Mouse (Mus musculus) liver, embryonic 14.5 days (tissue): ENCODE results near the gene Xkr8. TPM values are rescaled to one million over a fixed set of nuclear protein-coding genes. Genes with fewer than 3 reads are reported as not detected.
"Not testable (repeated sequence)": the region's sequence is repeated elsewhere in the genome, so short reads cannot be mapped to it uniquely, and the experiment has no call there.

Source experiments
- ATAC-seq: fragments of 200-750 bp; cut with Nextera tagmentation; 2 replicates; pipeline ENCODE4 v1.8.0; 2017; ENCODE audit warnings: moderate number of reproducible peaks, mild to moderate bottlenecking, moderate library complexity; ENCODE audit not compliant: insufficient read depth
- DNase-seq, 3 experiments: peaks; one replicate each; pipeline ENCODE4 v3.0.0-alpha.2; 2012 to 2013; ENCODE audit warnings: low read depth in 3 of 3, low spot score in 3 of 3
- H3K27ac ChIP-seq: fragments of 300-500 bp; sonication (generic); 2 replicates; pipeline ENCODE4 v1.5.1; 2014; ENCODE audit warnings: moderate library complexity, mild to moderate bottlenecking, control low read depth, inconsistent platforms
- H3K27me3 ChIP-seq: fragments of 300-500 bp; sonication (generic); 2 replicates; pipeline ENCODE4 v1.6.1; 2014; ENCODE audit warnings: mild to moderate bottlenecking, low read length, moderate library complexity; ENCODE audit not compliant: control insufficient read depth, insufficient read depth
- H3K36me3 ChIP-seq: fragments of 300-500 bp; sonication (generic); replicated peaks from 2 replicates; pipeline ENCODE4 v1.6.1; 2014; ENCODE audit warnings: low read depth; ENCODE audit not compliant: control insufficient read depth, insufficient read depth
- H3K4me1 ChIP-seq, 2 experiments: fragments of 200-500 bp in 1 of 2; fragments of 300-500 bp in 1 of 2; sonication (generic) in 1 of 2; replicated peaks; 2 replicates each; pipeline ENCODE4 v1.6.1; 2012 to 2014; ENCODE audit warnings: antibody characterized with exemption in 1 of 2, inconsistent platforms in 1 of 2, low read length in 1 of 2; ENCODE audit not compliant: control insufficient read depth in 2 of 2, insufficient read depth in 2 of 2
- H3K4me2 ChIP-seq: fragments of 300-500 bp; sonication (generic); 2 replicates; pipeline ENCODE4 v1.6.1; 2014; ENCODE audit warnings: low read depth, mild to moderate bottlenecking, control low read depth, moderate library complexity
- H3K4me3 ChIP-seq, 2 experiments: fragments of 200-500 bp in 1 of 2; fragments of 300-500 bp in 1 of 2; sonication (generic) in 1 of 2; 2 replicates each; pipeline ENCODE4 v1.5.1; 2012 to 2014; ENCODE audit warnings: low read depth in 2 of 2, low read length in 2 of 2, mild to moderate bottlenecking in 2 of 2, control low read depth in 1 of 2, inconsistent platforms in 1 of 2, moderate library complexity in 1 of 2; ENCODE audit not compliant: insufficient read depth in 1 of 2
- H3K9ac ChIP-seq: fragments of 300-500 bp; sonication (generic); replicated peaks from 2 replicates; pipeline ENCODE4 v1.6.1; 2014; ENCODE audit warnings: mild to moderate bottlenecking, control low read depth, moderate library complexity
- H3K9me3 ChIP-seq: fragments of 300-500 bp; sonication (generic); 2 replicates; pipeline ENCODE4 v1.6.1; 2016; ENCODE audit warnings: low read length, mixed read lengths; ENCODE audit not compliant: control insufficient read depth
- CTCF ChIP-seq: IDR thresholded peaks from 2 replicates; pipeline ENCODE4 v1.5.1; 2016; ENCODE audit warnings: antibody characterized with exemption, low read depth, control low read depth
- EP300 ChIP-seq: IDR thresholded peaks from 2 replicates; pipeline ENCODE4 v1.6.1; 2016; ENCODE audit warnings: antibody characterized with exemption, low read depth
- WGBS: fragments of 180-500 bp; shearing (Covaris S2); extraction: QIAGEN DNeasy Blood & Tissue Kit; methylation state at CpG from one replicate; pipeline ENCODE4 v1.1.7; 2014; ENCODE audit not compliant: insufficient replicate concordance; 5-methylcytosine and 5-hydroxymethylcytosine counted together
- polyA plus RNA-seq, 2 experiments: library from polyadenylated mRNA; depleted of rRNA in 1 of 2; stranded (reverse) in 1 of 2; unstranded in 1 of 2; fragments of >200 nt; fragmentation: Nextera tagmentation in 1 of 2; extraction: Ambion mirVana in 1 of 2; gene quantifications; 2 replicates each; pipeline versions ENCODE4 v1.2.1 to v1.2.3; 2012 to 2014

Xkr8 gene
- polyA plus RNA-seq, 2 experiments = 1.9 to 3.3 TPM

GRCm38 (mm10) chr4:132747664-132748259 lies 15.4 kb upstream of the Xkr8 start:
- H3K4me2 ChIP-seq = peak overlapping the region; percentile 38
- WGBS = 23% methylated on average over 9 of the region's 9 CpGs
- TF ChIP-seq CTCF (no peak), EP300 (no peak)
- DNase-seq (no peak), ATAC-seq (peak; percentile 55; the same call in 1 of the 2 replicates)
- H3K4me3 ChIP-seq = peak overlapping the region; percentile 12 to 14; a peak in 2 of 4 replicates
- H3K9me3 ChIP-seq = no peaks in the 10 kb centered on the region
- no peaks in the 10 kb centered on the region for H3K36me3 ChIP-seq
- peaks cover 3 to 27% of the 10 kb centered on the region in 2 experiments; a peak in 3 of 4 replicates for H3K4me1 ChIP-seq
- H3K9ac ChIP-seq = no peak overlapping the region
- H3K27ac ChIP-seq = peak overlapping the region; percentile 6; the same call in 1 of the 2 replicates
- H3K27me3 ChIP-seq = no peaks in the 10 kb centered on the region

GRCm38 (mm10) chr4:132746911-132747517 lies 14.7 kb upstream of the Xkr8 start:
- ATAC-seq (no peak), DNase-seq (no peak)
- Histone ChIP-seq H3K4me1 (peaks cover 3 to 27% of the 10 kb centered on the region in 2 experiments; a peak in 3 of 4 replicates), H3K9ac (no peak overlapping the region), H3K4me3 (no peak overlapping the region), H3K27ac (no peak overlapping the region), H3K4me2 (no peak overlapping the region), H3K9me3 (no peaks in the 10 kb centered on the region), H3K36me3 (no peaks in the 10 kb centered on the region), H3K27me3 (no peaks in the 10 kb centered on the region)
- TF ChIP-seq EP300 (no peak), CTCF (no peak)
- 64% methylated on average over 9 of the region's 9 CpGs for WGBS

GRCm38 (mm10) chr4:132743992-132744911 lies 11.9 kb upstream of the Xkr8 start:
- no peaks in the 10 kb centered on the region for H3K27me3 ChIP-seq
- TF ChIP-seq CTCF (no peak), EP300 (no peak; the same call in 1 of the 2 replicates)

GRCm38 (mm10) chr4:132741491-132741890 lies 9.1 kb upstream of the Xkr8 start:
- no peaks in the 10 kb centered on the region for H3K9me3 ChIP-seq
- H3K27ac ChIP-seq = no peak overlapping the region
- no peak for ATAC-seq
- 62% methylated on average over 7 of the region's 7 CpGs for WGBS
- H3K27me3 ChIP-seq = no peaks in the 10 kb centered on the region
- H3K9ac ChIP-seq = no peak overlapping the region
- H3K36me3 ChIP-seq = no peaks in the 10 kb centered on the region
- no peak for DNase-seq
- TF ChIP-seq EP300 = no peak
- peaks cover 3 to 10% of the 10 kb centered on the region in 2 experiments; a peak in 3 of 4 replicates for H3K4me1 ChIP-seq
- H3K4me3 ChIP-seq = no peak overlapping the region
- H3K4me2 ChIP-seq = no peak overlapping the region

More at GRCm38 (mm10) chr4:132743992-132744911, 11.9 kb upstream of the Xkr8 start:
- no peak overlapping the region for H3K9ac ChIP-seq
- H3K4me2 ChIP-seq = no peak overlapping the region
- H3K36me3 ChIP-seq = no peaks in the 10 kb centered on the region
- no peak overlapping the region for H3K27ac ChIP-seq
- WGBS = 43% methylated on average over 11 of the region's 11 CpGs
- no peaks in the 10 kb centered on the region for H3K9me3 ChIP-seq
- DNase-seq (no peak), ATAC-seq (peak; percentile 34; the same call in 1 of the 2 replicates)
- H3K4me3 ChIP-seq = no peak overlapping the region
- peaks cover 3 to 27% of the 10 kb centered on the region in 2 experiments; a peak in 3 of 4 replicates for H3K4me1 ChIP-seq

GRCm38 (mm10) chr4:132737154-132737553 lies 4.8 kb upstream of the Xkr8 start:
- not testable (repeated sequence) for H3K9ac ChIP-seq, H3K27me3 ChIP-seq, DNase-seq, H3K4me1 ChIP-seq, H3K27ac ChIP-seq, H3K4me2 ChIP-seq, ATAC-seq, H3K36me3 ChIP-seq, H3K9me3 ChIP-seq, H3K4me3 ChIP-seq
- 73% methylated on average over 9 of the region's 9 CpGs for WGBS
